Mouse (Mus musculus): ENCODE measurements at regions not wholly inside any gene's neighbourhood (a gene's known extent, or its start where the extent isn't known, plus 50 kb on each side); places are given as distances from the start of the nearest gene placed in this dataset.

- Histone ChIP-seq H3K4me1 (ENCODE audit: control insufficient read depth in 2 of 2, insufficient read depth in 2 of 2, low read length in 2 of 2, poor library complexity in 1 of 2) (peaks cover 0 to 7% of the 10 kb centered on the region in 2 experiments; a peak in 1 of 4 replicates), H3K4me3 (ENCODE audit: insufficient read depth in 1 of 2, low read depth in 1 of 2, low read length in 2 of 2, poor library complexity in 1 of 2, severe bottlenecking in 1 of 2) (no peak overlapping the region), H3K27ac (ENCODE audit: insufficient read depth, low read depth, low read length, poor library complexity, severe bottlenecking) (no peak overlapping the region), H3K9ac (ENCODE audit: insufficient read depth, low read depth, low read length, poor library complexity, severe bottlenecking) (no peak overlapping the region), H3K9me3 (ENCODE audit: control insufficient read depth, insufficient read depth, low read depth, low read length) (no peaks in the 10 kb centered on the region), H3K36me3 (ENCODE audit: control insufficient read depth, insufficient read depth, low read length, poor library complexity, severe bottlenecking) (no peaks in the 10 kb centered on the region)
- no peak for DNase-seq (ENCODE audit: low read depth, low spot score)
- in situ Hi-C loops (cut with MboI; ENCODE audit: low sequenced_read_pairs in 2 of 2, unreplicated experiment in 2 of 2): no loop called here
- no peak for TF ChIP-seq MAFK (IDR thresholded peaks at IDR 0.05; ENCODE audit: insufficient read depth, low read depth, low read length)
- no peak for TF ChIP-seq HCFC1 (IDR thresholded peaks at IDR 0.05; ENCODE audit: borderline replicate concordance, insufficient read depth, low read length)
- TF ChIP-seq ZNF384 (IDR thresholded peaks at IDR 0.05; ENCODE audit: low read depth, low read length): no peak
- no peak for TF ChIP-seq ZC3H11A (IDR thresholded peaks at IDR 0.05; ENCODE audit: borderline replicate concordance, low read depth, low read length)
- no peak for TF ChIP-seq CHD2 (IDR thresholded peaks at IDR 0.05; ENCODE audit: low read depth, low read length)
Observed at GRCm38 (mm10) chr8:8468552-8468951, 192.5 kb downstream of the Efnb2 start.

GRCm38 (mm10) chr8:8466526-8467244 is 194.4 kb downstream of the Efnb2 start:
- in situ Hi-C loops (cut with MboI; ENCODE audit: low sequenced_read_pairs in 2 of 2, unreplicated experiment in 2 of 2): no loop called here
- TF ChIP-seq HCFC1 (IDR thresholded peaks at IDR 0.05; ENCODE audit: borderline replicate concordance, insufficient read depth, low read length) (no peak), CHD2 (IDR thresholded peaks at IDR 0.05; ENCODE audit: low read depth, low read length) (no peak), ZNF384 (IDR thresholded peaks at IDR 0.05; ENCODE audit: low read depth, low read length) (no peak), ZC3H11A (IDR thresholded peaks at IDR 0.05; ENCODE audit: borderline replicate concordance, low read depth, low read length) (no peak), MAFK (IDR thresholded peaks at IDR 0.05; ENCODE audit: insufficient read depth, low read depth, low read length) (no peak)
- H3K36me3 ChIP-seq (ENCODE audit: control insufficient read depth, insufficient read depth, low read length, poor library complexity, severe bottlenecking): no peaks in the 10 kb centered on the region
- peaks cover 0 to 7% of the 10 kb centered on the region in 2 experiments; a peak in 1 of 4 replicates for H3K4me1 ChIP-seq (ENCODE audit: control insufficient read depth in 2 of 2, insufficient read depth in 2 of 2, low read length in 2 of 2, poor library complexity in 1 of 2)
- no peaks in the 10 kb centered on the region for H3K9me3 ChIP-seq (ENCODE audit: control insufficient read depth, insufficient read depth, low read depth, low read length)
- DNase-seq (ENCODE audit: low read depth, low spot score): no peak
- H3K27ac ChIP-seq (ENCODE audit: insufficient read depth, low read depth, low read length, poor library complexity, severe bottlenecking): no peak overlapping the region
- H3K9ac ChIP-seq (ENCODE audit: insufficient read depth, low read depth, low read length, poor library complexity, severe bottlenecking): no peak overlapping the region
- no peak overlapping the region for H3K4me3 ChIP-seq (ENCODE audit: insufficient read depth in 1 of 2, low read depth in 1 of 2, low read length in 2 of 2, poor library complexity in 1 of 2, severe bottlenecking in 1 of 2)

- no peak overlapping the region for H3K9ac ChIP-seq (ENCODE audit: insufficient read depth, low read depth, low read length, poor library complexity, severe bottlenecking)
- peaks cover 0 to 7% of the 10 kb centered on the region in 2 experiments; a peak in 1 of 4 replicates for H3K4me1 ChIP-seq (ENCODE audit: control insufficient read depth in 2 of 2, insufficient read depth in 2 of 2, low read length in 2 of 2, poor library complexity in 1 of 2)
- no peak overlapping the region for H3K27ac ChIP-seq (ENCODE audit: insufficient read depth, low read depth, low read length, poor library complexity, severe bottlenecking)
- in situ Hi-C loops (cut with MboI; ENCODE audit: low sequenced_read_pairs in 2 of 2, unreplicated experiment in 2 of 2): no loop called here
- TF ChIP-seq HCFC1 (IDR thresholded peaks at IDR 0.05; ENCODE audit: borderline replicate concordance, insufficient read depth, low read length) (no peak), ZNF384 (IDR thresholded peaks at IDR 0.05; ENCODE audit: low read depth, low read length) (no peak), ZC3H11A (IDR thresholded peaks at IDR 0.05; ENCODE audit: borderline replicate concordance, low read depth, low read length) (no peak), MAFK (IDR thresholded peaks at IDR 0.05; ENCODE audit: insufficient read depth, low read depth, low read length) (no peak), CHD2 (IDR thresholded peaks at IDR 0.05; ENCODE audit: low read depth, low read length) (no peak)
- H3K9me3 ChIP-seq (ENCODE audit: control insufficient read depth, insufficient read depth, low read depth, low read length): no peaks in the 10 kb centered on the region
- no peak overlapping the region for H3K4me3 ChIP-seq (ENCODE audit: insufficient read depth in 1 of 2, low read depth in 1 of 2, low read length in 2 of 2, poor library complexity in 1 of 2, severe bottlenecking in 1 of 2)
- no peak for DNase-seq (ENCODE audit: low read depth, low spot score)
- no peaks in the 10 kb centered on the region for H3K36me3 ChIP-seq (ENCODE audit: control insufficient read depth, insufficient read depth, low read length, poor library complexity, severe bottlenecking)
Observed at GRCm38 (mm10) chr8:8462455-8462854, 198.6 kb downstream of the Efnb2 start.

GRCm38 (mm10) chr8:8457536-8457935 is 203.5 kb downstream of the Efnb2 start:
- Histone ChIP-seq H3K4me3 (ENCODE audit: insufficient read depth in 1 of 2, low read depth in 1 of 2, low read length in 2 of 2, poor library complexity in 1 of 2, severe bottlenecking in 1 of 2) (no peak overlapping the region), H3K27ac (ENCODE audit: insufficient read depth, low read depth, low read length, poor library complexity, severe bottlenecking) (no peak overlapping the region), H3K4me1 (ENCODE audit: control insufficient read depth in 2 of 2, insufficient read depth in 2 of 2, low read length in 2 of 2, poor library complexity in 1 of 2) (no peaks in the 10 kb centered on the region), H3K9me3 (ENCODE audit: control insufficient read depth, insufficient read depth, low read depth, low read length) (no peaks in the 10 kb centered on the region), H3K9ac (ENCODE audit: insufficient read depth, low read depth, low read length, poor library complexity, severe bottlenecking) (no peak overlapping the region), H3K36me3 (ENCODE audit: control insufficient read depth, insufficient read depth, low read length, poor library complexity, severe bottlenecking) (no peaks in the 10 kb centered on the region)
- no peak for TF ChIP-seq ZNF384 (IDR thresholded peaks at IDR 0.05; ENCODE audit: low read depth, low read length)
- no peak for TF ChIP-seq HCFC1 (IDR thresholded peaks at IDR 0.05; ENCODE audit: borderline replicate concordance, insufficient read depth, low read length)
- TF ChIP-seq ZC3H11A (IDR thresholded peaks at IDR 0.05; ENCODE audit: borderline replicate concordance, low read depth, low read length): no peak
- no peak for TF ChIP-seq MAFK (IDR thresholded peaks at IDR 0.05; ENCODE audit: insufficient read depth, low read depth, low read length)
- no peak for TF ChIP-seq CHD2 (IDR thresholded peaks at IDR 0.05; ENCODE audit: low read depth, low read length)
- DNase-seq (ENCODE audit: low read depth, low spot score): no peak
- in situ Hi-C loops (cut with MboI; ENCODE audit: low sequenced_read_pairs in 2 of 2, unreplicated experiment in 2 of 2): no loop called here

All from ES-E14 (cell line).